Comparison of ENCODE assay signal across 8 mouse cellular contexts in genomic region chr10:127619941-127620405, GRCm38 (mm10). TPM values are rescaled to one million over a fixed set of nuclear protein-coding genes. Genes with fewer than 3 reads are reported as not detected.
A peak's percentile ranks its signal among the peaks of the same experiment; 100 is the strongest.
DNase-seq lines count a peak whose midpoint lies in the region; ATAC-seq and TF ChIP-seq lines count a peak whose summit lies in the region.

No protein-coding gene starts in this region.

- under 1% methylated on average over 12 of the region's 12 CpGs for WGBS in lung, embryonic 14.5 days
- 10% methylated on average over 11 of the region's 12 CpGs for WGBS in heart, embryonic 16.5 days
- 16% methylated on average over 12 of the region's 12 CpGs for WGBS in liver, embryonic 13.5 days (ENCODE audit: insufficient replicate concordance)
- 3% methylated on average over 11 of the region's 12 CpGs for WGBS in stomach, embryonic 14.5 days

- TF ChIP-seq CTCF in lung, embryonic 14.5 days (IDR thresholded peaks at IDR 0.05; ENCODE audit: low read depth), result no peak

- no peak for ATAC-seq in lung, embryonic 14.5 days (ENCODE audit: insufficient read depth)
- no peak for ATAC-seq in heart, embryonic 16.5 days (replicated peaks; ENCODE audit: extremely low read depth, insufficient read depth, low FRiP score)
- ATAC-seq in liver, embryonic 13.5 days (ENCODE audit: low read depth), result no peak
- ATAC-seq in stomach, embryonic 14.5 days (ENCODE audit: insufficient number of reproducible peaks, insufficient read depth, low FRiP score, low read depth), result no peak

- H3K27ac ChIP-seq in lung, embryonic 14.5 days (ENCODE audit: low read depth), result peak overlapping the region; percentile 97
- H3K27ac ChIP-seq in heart, embryonic 16.5 days (ENCODE audit: low read length), result peak overlapping the region; percentile 75
- H3K27ac ChIP-seq in liver, embryonic 13.5 days, result peak overlapping the region; percentile 74
- peak overlapping the region; percentile 99 for H3K27ac ChIP-seq in stomach, embryonic 14.5 days (ENCODE audit: low read length)

- H3K9ac ChIP-seq in lung, embryonic 14.5 days, result peak overlapping the region; percentile 74
- peak overlapping the region; percentile 77 for H3K9ac ChIP-seq in heart, embryonic 16.5 days (ENCODE audit: low read length)
- H3K9ac ChIP-seq in liver, embryonic 13.5 days, result peak overlapping the region; percentile 44
- peak overlapping the region; percentile 81 for H3K9ac ChIP-seq in stomach, embryonic 14.5 days (replicated peaks; ENCODE audit: low read depth, low read length)

- H3K36me3 ChIP-seq in lung, embryonic 14.5 days (ENCODE audit: insufficient read depth), result no peaks in the 10 kb centered on the region
- H3K36me3 ChIP-seq in heart, embryonic 16.5 days (ENCODE audit: control insufficient read depth, insufficient read depth), result no peaks in the 10 kb centered on the region
- no peaks in the 10 kb centered on the region for H3K36me3 ChIP-seq in liver, embryonic 13.5 days
- 0 out of 2 replicates have a peak, but pooled peaks cover 4% of the 10 kb centered on the region for H3K36me3 ChIP-seq in stomach, embryonic 14.5 days (ENCODE audit: control insufficient read depth, insufficient read depth, low read length)

- H3K4me2 ChIP-seq in lung, embryonic 14.5 days, result peak overlapping the region; percentile 96
- peak overlapping the region; percentile 78 for H3K4me2 ChIP-seq in heart, embryonic 16.5 days (ENCODE audit: low read depth, low read length)
- peak overlapping the region; percentile 73 for H3K4me2 ChIP-seq in liver, embryonic 13.5 days
- peak overlapping the region; percentile 91 for H3K4me2 ChIP-seq in stomach, embryonic 14.5 days (replicated peaks; ENCODE audit: low read depth, low read length)

- DNase-seq in lung, embryonic 14.5 days, result peak; percentile 66
- no peak for DNase-seq in lung, adult 18-20 months
- peak; percentile 67 for DNase-seq in embryo, embryonic 10.5 days (ENCODE audit: low spot score)
- no peak for DNase-seq in liver, embryonic 13.5 days
- DNase-seq in layer of hippocampus, adult 9-10 months (ENCODE audit: low spot score), result no peak
- no peak for DNase-seq in B cell, adult 2 months

- H3K4me1 ChIP-seq in lung, embryonic 14.5 days (ENCODE audit: insufficient read depth), result peaks cover 33% of the 10 kb centered on the region
- H3K4me1 ChIP-seq in heart, embryonic 16.5 days (ENCODE audit: control insufficient read depth, insufficient read depth, low read length), result peaks cover 31% of the 10 kb centered on the region
- peaks cover 44% of the 10 kb centered on the region for H3K4me1 ChIP-seq in liver, embryonic 13.5 days (replicated peaks)
- peaks cover 48% of the 10 kb centered on the region for H3K4me1 ChIP-seq in stomach, embryonic 14.5 days (ENCODE audit: control insufficient read depth, insufficient read depth, low read length)

- no peaks in the 10 kb centered on the region for H3K27me3 ChIP-seq in lung, embryonic 14.5 days (ENCODE audit: insufficient read depth, low read length)
- no peaks in the 10 kb centered on the region for H3K27me3 ChIP-seq in heart, embryonic 16.5 days (ENCODE audit: control insufficient read depth, insufficient read depth, low read length)
- peaks cover 76% of the 10 kb centered on the region for H3K27me3 ChIP-seq in liver, embryonic 13.5 days
- no peaks in the 10 kb centered on the region for H3K27me3 ChIP-seq in stomach, embryonic 14.5 days (ENCODE audit: control insufficient read depth, insufficient read depth, low read length)

- peak overlapping the region; percentile 72 for H3K4me3 ChIP-seq in lung, embryonic 14.5 days (ENCODE audit: low read depth, low read length)
- peak overlapping the region; percentile 62 for H3K4me3 ChIP-seq in heart, embryonic 16.5 days (ENCODE audit: low read length)
- H3K4me3 ChIP-seq in liver, embryonic 13.5 days (replicated peaks), result peak overlapping the region; percentile 58
- peak overlapping the region; percentile 75 for H3K4me3 ChIP-seq in stomach, embryonic 14.5 days (ENCODE audit: low read depth, low read length)

- no peaks in the 10 kb centered on the region for H3K9me3 ChIP-seq in lung, embryonic 14.5 days (ENCODE audit: low read depth, low read length)
- H3K9me3 ChIP-seq in heart, embryonic 16.5 days (replicated peaks; ENCODE audit: control insufficient read depth, low read length), result no peaks in the 10 kb centered on the region; the same call in 1 of the 2 replicates
- no peaks in the 10 kb centered on the region for H3K9me3 ChIP-seq in liver, embryonic 13.5 days (replicated peaks)
- no peaks in the 10 kb centered on the region for H3K9me3 ChIP-seq in stomach, embryonic 14.5 days (ENCODE audit: control insufficient read depth, low read depth, low read length)

RNA-seq across cellular contexts. Expression of gene Lrp1, which starts 1.0 kb away (rescaled TPM):
- 68.7 and 73.0 TPM in 2 replicates for polyA plus RNA-seq in lung, embryonic 14.5 days (2014; fragmentation: Nextera tagmentation; extraction: Ambion mirVana)
- 33.4 and 34.4 TPM in 2 replicates for polyA plus RNA-seq in heart, embryonic 16.5 days (2015; fragmentation: Nextera tagmentation; extraction: Ambion mirVana)
- 15.1 and 16.9 TPM in 2 replicates for polyA plus RNA-seq in liver, embryonic 13.5 days (2015; fragmentation: Nextera tagmentation; extraction: Ambion mirVana)
- 98.0 and 99.3 TPM in 2 replicates for polyA plus RNA-seq in stomach, embryonic 14.5 days (2014; fragmentation: Nextera tagmentation; extraction: Ambion mirVana)

RNA-seq across cellular contexts. Expression of gene Stat6, which starts 22.8 kb away (rescaled TPM):
- 27.8 and 28.1 TPM in 2 replicates for polyA plus RNA-seq in lung, embryonic 14.5 days (2014; fragmentation: Nextera tagmentation; extraction: Ambion mirVana)
- 36.1 and 36.7 TPM in 2 replicates for polyA plus RNA-seq in heart, embryonic 16.5 days (2015; fragmentation: Nextera tagmentation; extraction: Ambion mirVana)
- 12.3 and 15.5 TPM in 2 replicates for polyA plus RNA-seq in liver, embryonic 13.5 days (2015; fragmentation: Nextera tagmentation; extraction: Ambion mirVana)
- 24.7 and 26.5 TPM in 2 replicates for polyA plus RNA-seq in stomach, embryonic 14.5 days (2014; fragmentation: Nextera tagmentation; extraction: Ambion mirVana)

RNA-seq across cellular contexts. Expression of gene Nemp1, which starts 46.7 kb away (rescaled TPM):
- polyA plus RNA-seq in lung, embryonic 14.5 days (2014; fragmentation: Nextera tagmentation; extraction: Ambion mirVana), result 11.2 and 13.2 TPM in 2 replicates
- polyA plus RNA-seq in heart, embryonic 16.5 days (2015; fragmentation: Nextera tagmentation; extraction: Ambion mirVana), result 8.3 and 8.7 TPM in 2 replicates
- 5.0 and 6.3 TPM in 2 replicates for polyA plus RNA-seq in liver, embryonic 13.5 days (2015; fragmentation: Nextera tagmentation; extraction: Ambion mirVana)
- 10.2 and 11.3 TPM in 2 replicates for polyA plus RNA-seq in stomach, embryonic 14.5 days (2014; fragmentation: Nextera tagmentation; extraction: Ambion mirVana)

RNA-seq across cellular contexts. Expression of gene Nab2, which starts 48.4 kb away (rescaled TPM):
- 11.6 and 13.5 TPM in 2 replicates for polyA plus RNA-seq in lung, embryonic 14.5 days (2014; fragmentation: Nextera tagmentation; extraction: Ambion mirVana)
- 10.9 and 12.7 TPM in 2 replicates for polyA plus RNA-seq in heart, embryonic 16.5 days (2015; fragmentation: Nextera tagmentation; extraction: Ambion mirVana)
- 1.5 and 2.1 TPM in 2 replicates for polyA plus RNA-seq in liver, embryonic 13.5 days (2015; fragmentation: Nextera tagmentation; extraction: Ambion mirVana)
- polyA plus RNA-seq in stomach, embryonic 14.5 days (2014; fragmentation: Nextera tagmentation; extraction: Ambion mirVana), result 9.2 and 11.1 TPM in 2 replicates

Comparison
In these comparisons a context has a peak if more than half of its experiments do, and no peak if none do; other contexts are left out.
1. DNase-seq: peak in lung, embryonic 14.5 days (single experiment) and embryo, embryonic 10.5 days (single experiment); none in lung, adult 18-20 months (0 of 2), liver, embryonic 13.5 days (single experiment), layer of hippocampus, adult 9-10 months (single experiment) and B cell, adult 2 months (0 of 2).
2. Peak in every context shown above with its lines, with median percentiles within 50 percentile points of each other: H3K27ac ChIP-seq, H3K4me2 ChIP-seq, H3K4me3 ChIP-seq and H3K9ac ChIP-seq.